Mouse (Mus musculus) MEL (cell line): Measurements from ENCODE around the gene Rxra.

Source experiments
- CTCF ChIP-seq, 3 experiments: IDR thresholded peaks in 2 of 3; conservative IDR thresholded peaks in 1 of 3; 2 replicates each; pipeline ENCODE4 v1.5.1; 2011 to 2012; ENCODE audit warnings: low read length in 3 of 3, low read depth in 2 of 3, mild to moderate bottlenecking in 2 of 3, improper control_type of control experiment in 1 of 3, inconsistent platforms in 1 of 3, mixed read lengths in 1 of 3, moderate library complexity in 1 of 3; ENCODE audit not compliant: control insufficient read depth in 1 of 3, insufficient read depth in 1 of 3, poor library complexity in 1 of 3, severe bottlenecking in 1 of 3
- E2F4 ChIP-seq: IDR thresholded peaks from 2 replicates; pipeline ENCODE4 v1.6.1; 2011; ENCODE audit warnings: low read depth, low read length, improper control_type of control experiment, borderline replicate concordance
- EP300 ChIP-seq, 2 experiments: IDR thresholded peaks; 2 replicates each; pipeline ENCODE4 v1.6.1; 2011; ENCODE audit warnings: improper control_type of control experiment in 2 of 2, low read length in 2 of 2, low read depth in 1 of 2, mild to moderate bottlenecking in 1 of 2
- ETS1 ChIP-seq: IDR thresholded peaks from 2 replicates; pipeline ENCODE4 v1.6.1; 2012; ENCODE audit warnings: low read depth, mild to moderate bottlenecking, inconsistent platforms, low read length, improper control_type of control experiment, moderate library complexity
- MAX ChIP-seq: IDR thresholded peaks from 2 replicates; pipeline ENCODE4 v1.6.1; 2011; ENCODE audit warnings: low read length, improper control_type of control experiment
- MYC ChIP-seq: IDR thresholded peaks from 2 replicates; pipeline ENCODE4 v1.6.1; 2011; ENCODE audit warnings: low read depth, mild to moderate bottlenecking, low read length, improper control_type of control experiment, moderate library complexity
- POLR2A ChIP-seq, 2 experiments: IDR thresholded peaks; 2 replicates each; pipeline ENCODE4 v1.6.1; 2011 to 2012; ENCODE audit warnings: low read length in 2 of 2, mild to moderate bottlenecking in 2 of 2, control low read depth in 1 of 2, improper control_type of control experiment in 1 of 2, low read depth in 1 of 2, moderate library complexity in 1 of 2; ENCODE audit not compliant: control insufficient read depth in 1 of 2, insufficient read depth in 1 of 2, poor library complexity in 1 of 2

GRCm38 (mm10) chr2:27791571-27791970 is 115.3 kb downstream of the Rxra start:
- TF ChIP-seq E2F4, result no peak
- no peak for TF ChIP-seq POLR2A (IDR thresholded peaks at IDR 0.05; ENCODE audit: control insufficient read depth in 1 of 2, insufficient read depth in 1 of 2, low read depth in 1 of 2, low read length in 2 of 2, poor library complexity in 1 of 2)
- TF ChIP-seq MYC, result no peak
- TF ChIP-seq CTCF (IDR thresholded peaks at IDR 0.05 in 2 of 3, conservative IDR thresholded peaks at IDR 0.05 in 1 of 3; ENCODE audit: control insufficient read depth in 1 of 3, insufficient read depth in 1 of 3, low read depth in 2 of 3, low read length in 3 of 3, poor library complexity in 1 of 3, severe bottlenecking in 1 of 3), result no peak
- TF ChIP-seq EP300 (IDR thresholded peaks at IDR 0.05; ENCODE audit: low read depth in 1 of 2, low read length in 2 of 2), result no peak
- no peak for TF ChIP-seq ETS1
- no peak for TF ChIP-seq MAX
